Mouse (Mus musculus) E14TG2a.4 (cell line): ENCODE data around the gene Oprm1.

ENCODE experiments used
- CTCF ChIP-seq: conservative IDR thresholded peaks from 2 replicates; pipeline ENCODE4 v1.5.1; 2014; ENCODE audit warnings: low read length
- NANOG ChIP-seq: IDR thresholded peaks from 2 replicates; pipeline ENCODE4 v1.6.1; 2014; ENCODE audit warnings: borderline replicate concordance, low read length, mixed read lengths

DNA sequence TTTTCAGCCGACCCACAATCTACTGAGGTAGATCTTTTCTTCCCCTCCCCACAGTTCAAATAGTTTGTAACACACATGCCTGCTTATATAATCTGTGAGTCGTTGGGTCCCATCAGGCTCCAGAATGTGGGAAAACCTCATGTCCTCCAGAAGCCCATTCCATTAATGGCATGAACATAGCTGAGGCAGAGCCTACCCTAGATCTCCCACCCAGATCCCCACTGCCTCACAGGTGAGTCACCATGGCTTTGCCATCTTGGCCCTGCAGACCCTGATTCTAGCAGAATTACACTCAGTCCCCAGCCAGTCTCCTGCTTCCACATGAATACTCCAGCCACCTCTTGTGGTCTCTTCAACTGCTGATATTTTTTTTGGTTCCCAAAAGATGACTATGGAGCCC is 317.4 kb downstream of the Oprm1 start:
- no peak for TF ChIP-seq CTCF
- no peak for TF ChIP-seq NANOG
